Mouse (Mus musculus): ENCODE results near the gene Dlx4. TPM values are rescaled to one million over a fixed set of nuclear protein-coding genes. Genes with fewer than 3 reads are reported as not detected.

Dlx4 gene
- not detected in 2 replicates for polyA plus RNA-seq (2015; fragmentation: Nextera tagmentation; extraction: Ambion mirVana)

DNA sequence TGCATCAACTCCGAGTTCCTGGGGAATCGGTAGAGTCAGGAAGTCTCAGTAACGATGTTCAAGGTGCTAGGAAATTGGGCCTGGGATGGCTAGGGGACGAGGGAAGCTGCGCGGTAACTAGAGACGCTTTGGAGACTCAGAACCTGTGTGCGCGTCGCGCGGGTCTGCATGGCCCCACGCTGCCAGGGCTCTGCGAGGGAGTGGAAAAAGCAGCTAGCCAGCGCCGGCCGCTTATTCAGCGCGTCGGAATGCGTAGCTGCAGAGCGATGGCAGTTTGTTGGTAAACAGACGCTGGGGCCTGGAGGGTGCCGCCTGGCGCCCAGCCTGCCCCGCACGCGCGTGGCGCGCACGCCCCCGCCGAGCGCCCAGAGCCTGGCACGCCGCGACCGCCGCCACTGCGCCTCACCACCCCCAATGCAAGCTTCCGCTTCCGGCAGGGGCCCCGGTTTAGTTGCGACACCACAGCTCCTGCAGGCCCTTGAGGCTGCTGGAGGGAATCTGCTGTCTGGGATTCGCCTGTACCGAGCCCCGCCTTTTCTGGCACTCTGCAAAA is at the start of gene Dlx4:
TSS of gene Dlx4 (minus strand) at position 413 of the 553 bp plus-strand sequence.
- peak within 1 kb of the TSS; percentile 83 for H3K4me2 ChIP-seq (replicated peaks; ENCODE audit: low read depth)
- H3K4me1 ChIP-seq (replicated peaks; ENCODE audit: control insufficient read depth, insufficient read depth, low read length): peaks cover 7% of the 10 kb centered on the region; the same call in 1 of the 2 replicates
- H3K27me3 ChIP-seq (replicated peaks; ENCODE audit: control insufficient read depth, insufficient read depth, low read length): peaks cover 95% of the 10 kb centered on the region
- no peaks in the 10 kb centered on the region for H3K9me3 ChIP-seq (ENCODE audit: control insufficient read depth)
- no peaks in the 10 kb centered on the region for H3K36me3 ChIP-seq (ENCODE audit: control insufficient read depth, insufficient read depth)
- H3K4me3 ChIP-seq (ENCODE audit: low read depth, low read length): peak within 1 kb of the TSS; percentile 50
- 0 out of 2 replicates have a peak within 1 kb of the TSS, but pooled peaks have one; percentile 3 for H3K9ac ChIP-seq (ENCODE audit: low read depth, low read length)
- WGBS: under 1% methylated on average over 48 of the region's 48 CpGs
- no peak for ATAC-seq
- TF ChIP-seq CTCF (IDR thresholded peaks at IDR 0.05; ENCODE audit: low read depth): no peak
- H3K27ac ChIP-seq (ENCODE audit: low read depth, low read length): no peak within 1 kb of the TSS

DNA sequence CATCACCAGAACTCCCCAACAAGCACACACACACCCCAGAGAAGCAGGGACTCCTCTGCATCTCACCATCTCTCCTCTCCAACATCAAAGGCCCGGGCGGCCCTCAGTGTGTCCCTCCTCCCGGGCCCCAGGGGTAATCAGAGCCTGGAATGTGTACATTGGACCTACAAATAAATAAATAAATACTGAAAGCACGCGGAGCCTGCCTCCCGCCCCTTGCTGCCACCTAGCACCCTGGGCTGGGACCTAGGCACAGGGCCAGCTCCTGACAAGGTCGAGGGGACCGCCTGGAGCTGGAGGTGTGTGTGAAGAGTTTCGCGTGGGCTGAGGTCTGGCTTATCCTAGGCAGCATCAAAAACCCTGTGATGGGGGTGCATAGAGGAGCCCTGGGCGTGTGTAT is 43.8 kb upstream of the Dlx4 start:
- no peaks in the 10 kb centered on the region for H3K9me3 ChIP-seq (ENCODE audit: control insufficient read depth)
- H3K27me3 ChIP-seq (replicated peaks; ENCODE audit: control insufficient read depth, insufficient read depth, low read length): peaks cover 8% of the 10 kb centered on the region; the same call in 1 of the 2 replicates
- H3K27ac ChIP-seq (ENCODE audit: low read depth, low read length): no peak overlapping the region
- no peak overlapping the region for H3K4me2 ChIP-seq (replicated peaks; ENCODE audit: low read depth)
- H3K36me3 ChIP-seq (ENCODE audit: control insufficient read depth, insufficient read depth): no peaks in the 10 kb centered on the region
- H3K9ac ChIP-seq (ENCODE audit: low read depth, low read length): no peak overlapping the region
- WGBS: 20% methylated on average over 11 of the region's 11 CpGs
- no peak for TF ChIP-seq CTCF (IDR thresholded peaks at IDR 0.05; ENCODE audit: low read depth)
- no peak overlapping the region for H3K4me3 ChIP-seq (ENCODE audit: low read depth, low read length)
- peak; percentile 63 for ATAC-seq
- H3K4me1 ChIP-seq (replicated peaks; ENCODE audit: control insufficient read depth, insufficient read depth, low read length): no peaks in the 10 kb centered on the region

DNA sequence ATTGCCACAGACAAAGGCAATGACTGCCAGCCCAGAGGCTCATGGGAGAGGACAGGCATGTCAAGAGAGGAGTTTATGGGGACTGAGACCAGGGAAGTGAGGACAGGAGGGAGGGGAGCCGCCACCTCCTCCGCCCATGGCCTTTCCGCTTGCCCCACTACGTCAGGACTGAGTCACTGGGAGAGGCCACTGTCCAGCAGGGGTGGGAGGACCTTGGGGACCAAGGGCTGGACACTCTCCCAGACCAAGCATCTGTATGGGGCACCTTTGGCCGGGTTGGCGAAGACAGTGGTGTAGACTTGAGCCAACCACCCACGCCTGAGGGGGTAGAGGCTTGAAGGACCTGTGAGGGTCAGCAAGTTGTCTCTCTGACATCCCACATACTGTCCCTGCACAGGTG is 40.8 kb upstream of the Dlx4 start:
- H3K27me3 ChIP-seq (replicated peaks; ENCODE audit: control insufficient read depth, insufficient read depth, low read length): peaks cover 8% of the 10 kb centered on the region; the same call in 1 of the 2 replicates
- H3K4me2 ChIP-seq (replicated peaks; ENCODE audit: low read depth): no peak overlapping the region
- no peak overlapping the region for H3K4me3 ChIP-seq (ENCODE audit: low read depth, low read length)
- ATAC-seq: no peak
- WGBS: 92% methylated on average over 7 of the region's 7 CpGs
- no peak overlapping the region for H3K27ac ChIP-seq (ENCODE audit: low read depth, low read length)
- no peaks in the 10 kb centered on the region for H3K4me1 ChIP-seq (replicated peaks; ENCODE audit: control insufficient read depth, insufficient read depth, low read length)
- H3K9me3 ChIP-seq (ENCODE audit: control insufficient read depth): no peaks in the 10 kb centered on the region
- no peak overlapping the region for H3K9ac ChIP-seq (ENCODE audit: low read depth, low read length)
- no peak for TF ChIP-seq CTCF (IDR thresholded peaks at IDR 0.05; ENCODE audit: low read depth)
- no peaks in the 10 kb centered on the region for H3K36me3 ChIP-seq (ENCODE audit: control insufficient read depth, insufficient read depth)

DNA sequence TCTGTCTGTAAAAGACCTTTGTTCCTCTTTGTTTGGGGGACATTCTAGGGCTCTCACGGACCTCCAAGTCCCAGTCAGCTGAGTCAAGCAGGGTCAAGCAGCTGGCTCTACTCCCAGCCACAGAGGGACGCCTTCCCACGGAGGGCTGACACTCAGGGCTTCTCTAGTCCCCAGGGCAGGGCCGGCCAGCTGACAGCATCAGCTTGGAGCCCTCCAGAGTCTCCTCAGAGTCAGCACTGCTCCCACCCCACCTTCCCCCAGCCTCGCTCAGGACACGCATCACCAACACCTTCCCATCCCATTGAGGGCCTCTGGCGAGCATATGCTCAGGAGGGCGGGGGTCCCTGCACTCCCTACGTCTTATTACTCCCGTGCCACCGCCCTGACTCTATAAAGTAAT is 39.6 kb upstream of the Dlx4 start:
- Histone ChIP-seq H3K4me1 (replicated peaks; ENCODE audit: control insufficient read depth, insufficient read depth, low read length) (no peaks in the 10 kb centered on the region), H3K9ac (ENCODE audit: low read depth, low read length) (no peak overlapping the region), H3K4me3 (ENCODE audit: low read depth, low read length) (no peak overlapping the region), H3K4me2 (replicated peaks; ENCODE audit: low read depth) (no peak overlapping the region), H3K27ac (ENCODE audit: low read depth, low read length) (no peak overlapping the region), H3K36me3 (ENCODE audit: control insufficient read depth, insufficient read depth) (no peaks in the 10 kb centered on the region), H3K27me3 (replicated peaks; ENCODE audit: control insufficient read depth, insufficient read depth, low read length) (0 out of 2 replicates have a peak, but pooled peaks cover 3% of the 10 kb centered on the region), H3K9me3 (ENCODE audit: control insufficient read depth) (no peaks in the 10 kb centered on the region)
- 49% methylated on average over 11 of the region's 11 CpGs for WGBS
- ATAC-seq: no peak
- no peak for TF ChIP-seq CTCF (IDR thresholded peaks at IDR 0.05; ENCODE audit: low read depth)

DNA sequence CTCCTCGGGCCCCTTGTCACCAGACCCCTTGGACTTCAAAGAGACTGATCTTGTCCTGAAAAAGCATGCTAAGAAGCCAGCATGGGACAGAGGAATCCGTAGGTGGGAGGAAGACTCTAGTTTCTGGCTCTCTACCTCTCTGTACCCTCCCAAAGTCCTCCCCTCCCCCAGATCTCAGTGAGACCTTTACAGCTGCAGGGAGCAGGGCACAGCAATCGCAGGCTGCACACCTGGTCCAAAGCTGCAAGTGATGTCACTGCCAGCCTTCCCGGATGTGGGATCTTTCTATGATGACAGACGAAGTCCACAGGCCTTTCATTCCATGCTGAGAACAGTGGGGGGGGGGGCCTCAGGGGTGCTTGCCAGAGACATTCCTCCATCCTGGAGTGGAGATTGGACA is 38.5 kb upstream of the Dlx4 start:
- Histone ChIP-seq H3K4me2 (replicated peaks; ENCODE audit: low read depth) (no peak overlapping the region), H3K4me3 (ENCODE audit: low read depth, low read length) (no peak overlapping the region), H3K36me3 (ENCODE audit: control insufficient read depth, insufficient read depth) (no peaks in the 10 kb centered on the region), H3K9ac (ENCODE audit: low read depth, low read length) (no peak overlapping the region), H3K4me1 (replicated peaks; ENCODE audit: control insufficient read depth, insufficient read depth, low read length) (no peaks in the 10 kb centered on the region), H3K27ac (ENCODE audit: low read depth, low read length) (no peak overlapping the region), H3K27me3 (replicated peaks; ENCODE audit: control insufficient read depth, insufficient read depth, low read length) (no peaks in the 10 kb centered on the region), H3K9me3 (ENCODE audit: control insufficient read depth) (no peaks in the 10 kb centered on the region)
- no peak for ATAC-seq
- WGBS: 37% methylated on average over 5 of the region's 5 CpGs
- no peak for TF ChIP-seq CTCF (IDR thresholded peaks at IDR 0.05; ENCODE audit: low read depth)

DNA sequence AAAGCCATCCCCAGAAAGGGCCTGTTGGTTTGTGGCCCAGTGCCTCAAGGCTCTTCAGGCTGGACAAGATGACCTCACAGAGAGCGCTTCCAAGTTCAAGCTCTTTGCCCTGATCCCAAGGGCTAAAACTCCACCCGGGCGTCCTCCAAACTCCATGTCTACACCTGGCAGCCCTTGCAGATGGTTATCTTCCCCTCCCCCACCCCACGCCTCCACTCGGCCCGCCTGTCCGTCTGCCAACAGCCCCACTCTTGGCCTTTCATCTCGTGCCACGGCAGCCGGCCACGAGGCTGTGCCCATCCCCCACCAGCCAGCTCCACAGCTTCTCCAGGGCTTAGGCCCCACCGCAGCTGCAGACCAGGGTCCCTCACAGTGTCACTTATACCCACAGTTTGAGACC is 33.2 kb upstream of the Dlx4 start:
- Histone ChIP-seq H3K4me1 (replicated peaks; ENCODE audit: control insufficient read depth, insufficient read depth, low read length) (no peaks in the 10 kb centered on the region), H3K9ac (ENCODE audit: low read depth, low read length) (no peak overlapping the region), H3K27ac (ENCODE audit: low read depth, low read length) (no peak overlapping the region), H3K4me3 (ENCODE audit: low read depth, low read length) (no peak overlapping the region), H3K27me3 (replicated peaks; ENCODE audit: control insufficient read depth, insufficient read depth, low read length) (no peaks in the 10 kb centered on the region), H3K4me2 (replicated peaks; ENCODE audit: low read depth) (no peak overlapping the region), H3K36me3 (ENCODE audit: control insufficient read depth, insufficient read depth) (no peaks in the 10 kb centered on the region), H3K9me3 (ENCODE audit: control insufficient read depth) (no peaks in the 10 kb centered on the region)
- WGBS: 65% methylated on average over 12 of the region's 12 CpGs
- no peak for TF ChIP-seq CTCF (IDR thresholded peaks at IDR 0.05; ENCODE audit: low read depth)
- ATAC-seq: no peak

Measured in intestine, postnatal 0 days (tissue).